Mouse (Mus musculus): ENCODE data around the gene Cotl1.

DNA sequence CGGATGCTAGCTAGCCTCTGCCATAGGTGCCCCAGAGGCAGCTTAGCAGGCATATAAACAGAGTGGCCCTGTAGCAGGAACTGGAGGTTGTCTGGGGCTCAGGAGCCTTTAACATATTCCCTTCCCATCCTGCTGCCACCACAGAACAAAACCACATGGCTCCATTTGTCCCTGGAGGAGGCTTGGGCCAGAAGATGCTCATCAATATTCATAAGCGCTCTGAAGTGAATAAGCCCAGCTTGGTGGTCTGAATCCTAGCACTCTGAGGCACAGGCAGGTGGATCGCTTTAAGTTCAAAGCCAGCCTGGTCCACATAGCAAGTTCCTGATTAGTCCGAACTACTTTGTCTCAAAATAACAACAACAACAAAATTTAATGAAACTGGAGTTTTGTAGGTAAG, 47.7 kb upstream of the Cotl1 start:
- no peak for TF ChIP-seq CTCF (IDR thresholded peaks at IDR 0.05; ENCODE audit: borderline replicate concordance, insufficient read depth, low read depth, low read length)
- no peak for TF ChIP-seq POLR2A (IDR thresholded peaks at IDR 0.05; ENCODE audit: borderline replicate concordance, insufficient read depth, low read length)

All from cerebellum, adult 2 months (tissue).